Comparison of ENCODE assay signal across 8 mouse cellular contexts in the genomic region with DNA sequence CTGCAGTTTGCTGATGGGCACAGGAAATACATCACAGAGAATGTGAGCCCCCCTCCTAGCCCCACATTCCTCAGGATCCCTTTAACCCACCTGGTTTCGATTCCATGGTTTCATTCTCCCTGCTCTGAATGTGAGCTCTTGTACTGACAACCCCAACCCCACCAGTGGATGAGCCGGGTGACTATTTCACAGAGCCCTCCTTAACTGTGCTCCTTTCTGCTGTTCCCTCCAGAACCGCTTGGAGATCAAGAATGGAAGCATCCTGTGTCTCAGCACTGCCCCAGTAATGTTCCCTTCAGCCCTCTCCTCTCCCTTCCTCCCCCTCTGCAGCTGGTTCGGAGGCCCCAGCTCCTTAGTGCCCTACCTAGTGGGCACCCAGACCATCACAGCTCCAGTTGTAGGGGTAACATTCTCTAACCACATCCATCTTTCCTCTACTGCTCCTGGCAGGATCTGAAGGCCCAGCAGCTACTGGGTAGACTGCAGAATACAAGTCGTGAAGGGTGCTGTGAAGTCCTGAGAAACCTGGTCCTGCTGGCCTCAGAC. TPM values are rescaled to one million over a fixed set of nuclear protein-coding genes. Genes with fewer than 3 reads are reported as not detected.
DNase-seq lines count a peak whose midpoint lies in the region; ATAC-seq and TF ChIP-seq lines count a peak whose summit lies in the region.

No protein-coding gene starts in this region.

- no peaks in the 10 kb centered on the region for H3K9me3 ChIP-seq in hindbrain, embryonic 12.5 days (replicated peaks)
- no peaks in the 10 kb centered on the region for H3K9me3 ChIP-seq in midbrain, embryonic 13.5 days

- peak overlapping the region; percentile 66 for H3K4me3 ChIP-seq in kidney, adult 2 months (ENCODE audit: insufficient read depth, low read depth, low read length)
- peak overlapping the region; percentile 18 for H3K4me3 ChIP-seq in hindbrain, embryonic 12.5 days
- H3K4me3 ChIP-seq in midbrain, embryonic 13.5 days (replicated peaks): no peak overlapping the region

- no peak for DNase-seq in kidney, adult 2 months
- DNase-seq in kidney, adult 18-20 months: no peak
- DNase-seq in cerebellum, adult 9-11 months: peak; percentile 64
- no peak for DNase-seq in thymus, postnatal 25 days
- no peak for DNase-seq in left cerebral cortex, adult 11 months (ENCODE audit: low spot score)
- DNase-seq in thymus, postnatal 10 days (ENCODE audit: low spot score in 2 of 2): no peak

- H3K4me1 ChIP-seq in kidney, adult 2 months (ENCODE audit: control insufficient read depth, insufficient read depth, low read length): peaks cover 9% of the 10 kb centered on the region; the same call in 1 of the 2 replicates
- H3K4me1 ChIP-seq in hindbrain, embryonic 12.5 days: peaks cover 13% of the 10 kb centered on the region
- H3K4me1 ChIP-seq in midbrain, embryonic 13.5 days (replicated peaks): peaks cover 21% of the 10 kb centered on the region

- no peak overlapping the region for H3K27ac ChIP-seq in kidney, adult 2 months (ENCODE audit: insufficient read depth, low read depth, low read length)
- H3K27ac ChIP-seq in hindbrain, embryonic 12.5 days: peak overlapping the region; percentile 37; the same call in 1 of the 2 replicates
- H3K27ac ChIP-seq in midbrain, embryonic 13.5 days: no peak overlapping the region

- H3K9ac ChIP-seq in hindbrain, embryonic 12.5 days: peak overlapping the region; percentile 51; the same call in 1 of the 2 replicates
- peak overlapping the region; percentile 54; the same call in 1 of the 2 replicates for H3K9ac ChIP-seq in midbrain, embryonic 13.5 days (replicated peaks)

- ATAC-seq in hindbrain, embryonic 12.5 days (ENCODE audit: low FRiP score): peak; percentile 17; the same call in 1 of the 2 replicates
- peak; percentile 4 for ATAC-seq in midbrain, embryonic 13.5 days

- no peak for TF ChIP-seq CTCF in kidney, adult 2 months (conservative IDR thresholded peaks at IDR 0.05; ENCODE audit: insufficient read depth, insufficient read length, low read depth, low read length)

- no peaks in the 10 kb centered on the region; the same call in 1 of the 2 replicates for H3K36me3 ChIP-seq in kidney, adult 2 months (ENCODE audit: control insufficient read depth, insufficient read depth, low read length)
- H3K36me3 ChIP-seq in hindbrain, embryonic 12.5 days: peaks cover 74% of the 10 kb centered on the region
- peaks cover 82% of the 10 kb centered on the region for H3K36me3 ChIP-seq in midbrain, embryonic 13.5 days

- TF ChIP-seq POLR2A in kidney, adult 2 months (IDR thresholded peaks at IDR 0.05; ENCODE audit: low read depth, low read length): no peak

- peak overlapping the region; percentile 51 for H3K4me2 ChIP-seq in hindbrain, embryonic 12.5 days (replicated peaks)
- H3K4me2 ChIP-seq in midbrain, embryonic 13.5 days (replicated peaks): peak overlapping the region; percentile 45

- WGBS in kidney, adult 2 months: 24% methylated on average over 5 of the region's 5 CpGs
- 60% methylated on average over 5 of the region's 5 CpGs for WGBS in hindbrain, embryonic 12.5 days
- 66% methylated on average over 5 of the region's 5 CpGs for WGBS in midbrain, embryonic 13.5 days

- H3K27me3 ChIP-seq in kidney, adult 2 months (replicated peaks; ENCODE audit: control insufficient read depth, insufficient read depth, low read length): no peaks in the 10 kb centered on the region
- no peaks in the 10 kb centered on the region for H3K27me3 ChIP-seq in hindbrain, embryonic 12.5 days
- no peaks in the 10 kb centered on the region for H3K27me3 ChIP-seq in midbrain, embryonic 13.5 days

RNA-seq across cellular contexts. Expression of gene Elmo3, which starts 0.8 kb away (rescaled TPM):
- 49.6 and 60.3 TPM in 2 replicates for polyA plus RNA-seq in kidney, adult 2 months (2012; rRNA removed)
- 2.7 and 3.2 TPM in 2 replicates for polyA plus RNA-seq in hindbrain, embryonic 12.5 days (2016; fragmentation: Nextera tagmentation; extraction: Ambion mirVana)
- polyA plus RNA-seq in midbrain, embryonic 13.5 days (2015; fragmentation: Nextera tagmentation; extraction: Ambion mirVana): 0.97 and 1.1 TPM in 2 replicates

RNA-seq across cellular contexts. Expression of gene E2f4, which starts 8.8 kb away (rescaled TPM):
- polyA plus RNA-seq in kidney, adult 2 months (2012; rRNA removed): 88.1 and 93.5 TPM in 2 replicates
- 68.8 and 69.9 TPM in 2 replicates for polyA plus RNA-seq in hindbrain, embryonic 12.5 days (2016; fragmentation: Nextera tagmentation; extraction: Ambion mirVana)
- 51.1 and 57.5 TPM in 2 replicates for polyA plus RNA-seq in midbrain, embryonic 13.5 days (2015; fragmentation: Nextera tagmentation; extraction: Ambion mirVana)

RNA-seq across cellular contexts. Expression of gene Exoc3l, which starts 10.3 kb away (rescaled TPM):
- 11.7 and 15.3 TPM in 2 replicates for polyA plus RNA-seq in kidney, adult 2 months (2012; rRNA removed)
- 12.7 and 15.7 TPM in 2 replicates for polyA plus RNA-seq in hindbrain, embryonic 12.5 days (2016; fragmentation: Nextera tagmentation; extraction: Ambion mirVana)
- polyA plus RNA-seq in midbrain, embryonic 13.5 days (2015; fragmentation: Nextera tagmentation; extraction: Ambion mirVana): 10.4 and 11.7 TPM in 2 replicates

RNA-seq across cellular contexts. Expression of gene 4931428F04Rik, which starts 16.6 kb away (rescaled TPM):
- 2.1 and 2.5 TPM in 2 replicates for polyA plus RNA-seq in kidney, adult 2 months (2012; rRNA removed)
- 63.2 and 74.0 TPM in 2 replicates for polyA plus RNA-seq in hindbrain, embryonic 12.5 days (2016; fragmentation: Nextera tagmentation; extraction: Ambion mirVana)
- polyA plus RNA-seq in midbrain, embryonic 13.5 days (2015; fragmentation: Nextera tagmentation; extraction: Ambion mirVana): 106 and 107 TPM in 2 replicates

RNA-seq across cellular contexts. Expression of gene Lrrc29, which starts 19.9 kb away (rescaled TPM):
- polyA plus RNA-seq in kidney, adult 2 months (2012; rRNA removed): 11.0 and 14.1 TPM in 2 replicates
- 1.3 TPM in 2 replicates for polyA plus RNA-seq in hindbrain, embryonic 12.5 days (2016; fragmentation: Nextera tagmentation; extraction: Ambion mirVana)
- polyA plus RNA-seq in midbrain, embryonic 13.5 days (2015; fragmentation: Nextera tagmentation; extraction: Ambion mirVana): 0.98 and 1.1 TPM in 2 replicates

Comparison
In these comparisons a context has a peak if more than half of its experiments do, and no peak if none do; other contexts are left out.
1. RNA of gene Elmo3, which starts 0.8 kb away (polyA plus RNA-seq): 49.6 to 60.3 TPM in kidney, adult 2 months; 2.7 to 3.2 TPM in hindbrain, embryonic 12.5 days and 0.97 to 1.1 TPM in midbrain, embryonic 13.5 days; every median in the first group is over 10 times any median in the second.